Mouse (Mus musculus): ENCODE results near the gene Vmo1. TPM values are rescaled to one million over a fixed set of nuclear protein-coding genes. Genes with fewer than 3 reads are reported as not detected.
A peak's percentile ranks its signal among the peaks of the same experiment; 100 is the strongest.

Gene Vmo1
- total and polyA plus RNA-seq, 2 experiments = 3.9 to 5.5 TPM

GRCm38 (mm10) chr11:70465824-70466223 is 48.6 kb downstream of the Vmo1 start:
- Histone ChIP-seq H3K9ac (ENCODE audit: low read depth, low read length) (peak overlapping the region; percentile 55), H3K36me3 (ENCODE audit: control insufficient read depth, insufficient read depth, low read length) (no peaks in the 10 kb centered on the region), H3K4me3 (ENCODE audit: insufficient read depth, low read depth, low read length) (peak overlapping the region; percentile 37; the same call in 1 of the 2 replicates), H3K4me1 (ENCODE audit: control insufficient read depth, insufficient read depth, low read length) (peaks cover 4% of the 10 kb centered on the region), H3K79me2 (ENCODE audit: control insufficient read depth, insufficient read depth, low read length) (no peaks in the 10 kb centered on the region), H3K27ac (replicated peaks; ENCODE audit: insufficient read depth, low read depth, low read length) (no peak overlapping the region), H3K27me3 (ENCODE audit: control insufficient read depth, insufficient read depth, low read length) (no peaks in the 10 kb centered on the region)
- no peak for DNase-seq (ENCODE audit: extremely low read depth, low read depth, low spot score)
- no peak for TF ChIP-seq POLR2A (IDR thresholded peaks at IDR 0.05; ENCODE audit: extremely low read depth, insufficient read depth, low read length)
- TF ChIP-seq CTCF (IDR thresholded peaks at IDR 0.05; ENCODE audit: low read depth, low read length) = no peak
- WGBS = 29% methylated on average over 23 of the region's 23 CpGs

GRCm38 (mm10) chr11:70465211-70465610 is 49.2 kb downstream of the Vmo1 start:
- no peaks in the 10 kb centered on the region for H3K36me3 ChIP-seq (ENCODE audit: control insufficient read depth, insufficient read depth, low read length)
- peaks cover 4% of the 10 kb centered on the region for H3K4me1 ChIP-seq (ENCODE audit: control insufficient read depth, insufficient read depth, low read length)
- H3K4me3 ChIP-seq (ENCODE audit: insufficient read depth, low read depth, low read length) = no peak overlapping the region
- H3K79me2 ChIP-seq (ENCODE audit: control insufficient read depth, insufficient read depth, low read length) = no peaks in the 10 kb centered on the region
- 61% methylated on average over 16 of the region's 16 CpGs for WGBS
- H3K9ac ChIP-seq (ENCODE audit: low read depth, low read length) = no peak overlapping the region
- TF ChIP-seq CTCF (IDR thresholded peaks at IDR 0.05; ENCODE audit: low read depth, low read length) (no peak), POLR2A (IDR thresholded peaks at IDR 0.05; ENCODE audit: extremely low read depth, insufficient read depth, low read length) (no peak)
- DNase-seq (ENCODE audit: extremely low read depth, low read depth, low spot score) = no peak
- no peak overlapping the region for H3K27ac ChIP-seq (replicated peaks; ENCODE audit: insufficient read depth, low read depth, low read length)
- H3K27me3 ChIP-seq (ENCODE audit: control insufficient read depth, insufficient read depth, low read length) = no peaks in the 10 kb centered on the region

- Histone ChIP-seq H3K9ac (ENCODE audit: low read depth, low read length) (no peak overlapping the region), H3K4me3 (ENCODE audit: insufficient read depth, low read depth, low read length) (no peak overlapping the region), H3K79me2 (ENCODE audit: control insufficient read depth, insufficient read depth, low read length) (no peaks in the 10 kb centered on the region), H3K4me1 (ENCODE audit: control insufficient read depth, insufficient read depth, low read length) (peaks cover 3% of the 10 kb centered on the region), H3K27me3 (ENCODE audit: control insufficient read depth, insufficient read depth, low read length) (no peaks in the 10 kb centered on the region), H3K36me3 (ENCODE audit: control insufficient read depth, insufficient read depth, low read length) (no peaks in the 10 kb centered on the region), H3K27ac (replicated peaks; ENCODE audit: insufficient read depth, low read depth, low read length) (no peak overlapping the region)
- 88% methylated on average over 5 of the region's 5 CpGs for WGBS
- DNase-seq (ENCODE audit: extremely low read depth, low read depth, low spot score) = no peak
- TF ChIP-seq POLR2A (IDR thresholded peaks at IDR 0.05; ENCODE audit: extremely low read depth, insufficient read depth, low read length) (no peak), CTCF (IDR thresholded peaks at IDR 0.05; ENCODE audit: low read depth, low read length) (no peak)
These were observed 50.4 kb downstream of the Vmo1 start for GRCm38 (mm10) chr11:70463970-70464369.

Other genes starting within 250 kb of the Vmo1 start
- gene Alox12e, start 192.0 kb downstream of the Vmo1 start, total RNA-seq (2014; rRNA removed) = not detected in 2 replicates
- gene Alox12e, start 192.0 kb downstream of the Vmo1 start, polyA plus RNA-seq (2012; rRNA removed) = not detected in 2 replicates
- gene Alox15, start 162.6 kb downstream of the Vmo1 start, total RNA-seq (2014; rRNA removed) = 0.07 and 0.09 TPM in 2 replicates
- 0.10 TPM in 1 of 2 replicates, not detected in the other for gene Alox15, start 162.6 kb downstream of the Vmo1 start, polyA plus RNA-seq (2012; rRNA removed)
- 3.1 and 3.3 TPM in 2 replicates for gene Pelp1, start 104.6 kb downstream of the Vmo1 start, total RNA-seq (2014; rRNA removed)
- 7.7 and 7.9 TPM in 2 replicates for gene Pelp1, start 104.6 kb downstream of the Vmo1 start, polyA plus RNA-seq (2012; rRNA removed)
- 9.5 and 11.5 TPM in 2 replicates for gene Arrb2, start 82.0 kb downstream of the Vmo1 start, total RNA-seq (2014; rRNA removed)
- 14.7 and 22.2 TPM in 2 replicates for gene Arrb2, start 82.0 kb downstream of the Vmo1 start, polyA plus RNA-seq (2012; rRNA removed)
- gene Med11, start 62.7 kb downstream of the Vmo1 start, total RNA-seq (2014; rRNA removed) = 11.2 and 13.3 TPM in 2 replicates
- 9.4 and 10.4 TPM in 2 replicates for gene Med11, start 62.7 kb downstream of the Vmo1 start, polyA plus RNA-seq (2012; rRNA removed)
- gene Zmynd15, start 55.2 kb downstream of the Vmo1 start, total RNA-seq (2014; rRNA removed) = 0.74 and 1.5 TPM in 2 replicates
- 2.1 and 4.4 TPM in 2 replicates for gene Zmynd15, start 55.2 kb downstream of the Vmo1 start, polyA plus RNA-seq (2012; rRNA removed)
- gene Cxcl16, start 54.6 kb downstream of the Vmo1 start, total RNA-seq (2014; rRNA removed) = 5.7 and 10.2 TPM in 2 replicates
- 7.2 and 10.2 TPM in 2 replicates for gene Cxcl16, start 54.6 kb downstream of the Vmo1 start, polyA plus RNA-seq (2012; rRNA removed)
- not detected in 2 replicates for gene Tm4sf5, start 9.4 kb downstream of the Vmo1 start, total RNA-seq (2014; rRNA removed)
- gene Tm4sf5, start 9.4 kb downstream of the Vmo1 start, polyA plus RNA-seq (2012; rRNA removed) = not detected in 2 replicates
- 74.9 and 91.6 TPM in 2 replicates for gene Gltpd2, start 4.6 kb upstream of the Vmo1 start, total RNA-seq (2014; rRNA removed)
- gene Gltpd2, start 4.6 kb upstream of the Vmo1 start, polyA plus RNA-seq (2012; rRNA removed) = 276 and 320 TPM in 2 replicates
- gene Psmb6, start 10.8 kb upstream of the Vmo1 start, total RNA-seq (2014; rRNA removed) = 291 and 298 TPM in 2 replicates
- gene Psmb6, start 10.8 kb upstream of the Vmo1 start, polyA plus RNA-seq (2012; rRNA removed) = 312 and 336 TPM in 2 replicates
- gene Gm40193, start 18.3 kb upstream of the Vmo1 start, total RNA-seq (2014; rRNA removed) = not detected in 2 replicates
- not detected in 2 replicates for gene Gm40193, start 18.3 kb upstream of the Vmo1 start, polyA plus RNA-seq (2012; rRNA removed)
- gene Pld2, start 25.4 kb upstream of the Vmo1 start, total RNA-seq (2014; rRNA removed) = 3.3 and 3.8 TPM in 2 replicates
- 6.4 and 9.5 TPM in 2 replicates for gene Pld2, start 25.4 kb upstream of the Vmo1 start, polyA plus RNA-seq (2012; rRNA removed)
- 11.0 and 14.4 TPM in 2 replicates for gene Mink1, start 48.3 kb upstream of the Vmo1 start, total RNA-seq (2014; rRNA removed)
- 38.4 and 51.4 TPM in 2 replicates for gene Mink1, start 48.3 kb upstream of the Vmo1 start, polyA plus RNA-seq (2012; rRNA removed)
- not detected in 2 replicates for gene 4930544D05Rik, start 101.2 kb upstream of the Vmo1 start, total RNA-seq (2014; rRNA removed)
- gene 4930544D05Rik, start 101.2 kb upstream of the Vmo1 start, polyA plus RNA-seq (2012; rRNA removed) = not detected in 2 replicates
- gene Chrne, start 104.6 kb upstream of the Vmo1 start, total RNA-seq (2014; rRNA removed) = 0.07 and 0.09 TPM in 2 replicates
- 1.1 and 1.3 TPM in 2 replicates for gene Chrne, start 104.6 kb upstream of the Vmo1 start, polyA plus RNA-seq (2012; rRNA removed)
- 0.07 TPM in 1 of 2 replicates, not detected in the other for gene Gp1ba, start 124.5 kb upstream of the Vmo1 start, total RNA-seq (2014; rRNA removed)
- 0.09 TPM in 1 of 2 replicates, not detected in the other for gene Gp1ba, start 124.5 kb upstream of the Vmo1 start, polyA plus RNA-seq (2012; rRNA removed)
- 34.3 and 37.7 TPM in 2 replicates for gene Rnf167, start 132.6 kb upstream of the Vmo1 start, total RNA-seq (2014; rRNA removed)
- 68.4 and 75.4 TPM in 2 replicates for gene Rnf167, start 132.6 kb upstream of the Vmo1 start, polyA plus RNA-seq (2012; rRNA removed)
- 108 and 109 TPM in 2 replicates for gene Slc25a11, start 132.9 kb upstream of the Vmo1 start, total RNA-seq (2014; rRNA removed)
- gene Slc25a11, start 132.9 kb upstream of the Vmo1 start, polyA plus RNA-seq (2012; rRNA removed) = 113 and 118 TPM in 2 replicates
- gene Pfn1, start 140.0 kb upstream of the Vmo1 start, total RNA-seq (2014; rRNA removed) = 132 and 210 TPM in 2 replicates
- 583 and 713 TPM in 2 replicates for gene Pfn1, start 140.0 kb upstream of the Vmo1 start, polyA plus RNA-seq (2012; rRNA removed)
- 3.0 and 3.3 TPM in 2 replicates for gene Eno3, start 142.6 kb upstream of the Vmo1 start, total RNA-seq (2014; rRNA removed)
- 4.0 and 4.5 TPM in 2 replicates for gene Eno3, start 142.6 kb upstream of the Vmo1 start, polyA plus RNA-seq (2012; rRNA removed)
- gene Spag7, start 154.8 kb upstream of the Vmo1 start, total RNA-seq (2014; rRNA removed) = 29.4 and 31.6 TPM in 2 replicates
- 21.0 and 24.0 TPM in 2 replicates for gene Spag7, start 154.8 kb upstream of the Vmo1 start, polyA plus RNA-seq (2012; rRNA removed)
- gene Camta2, start 173.5 kb upstream of the Vmo1 start, total RNA-seq (2014; rRNA removed) = 2.3 and 3.0 TPM in 2 replicates
- gene Camta2, start 173.5 kb upstream of the Vmo1 start, polyA plus RNA-seq (2012; rRNA removed) = 14.7 and 16.9 TPM in 2 replicates
- 14.1 and 18.4 TPM in 2 replicates for gene Inca1, start 185.5 kb upstream of the Vmo1 start, total RNA-seq (2014; rRNA removed)
- 19.5 and 29.9 TPM in 2 replicates for gene Inca1, start 185.5 kb upstream of the Vmo1 start, polyA plus RNA-seq (2012; rRNA removed)
- 50.8 and 60.9 TPM in 2 replicates for gene Kif1c, start 185.9 kb upstream of the Vmo1 start, total RNA-seq (2014; rRNA removed)
- gene Kif1c, start 185.9 kb upstream of the Vmo1 start, polyA plus RNA-seq (2012; rRNA removed) = 75.6 and 93.7 TPM in 2 replicates
- gene Zfp3, start 249.6 kb upstream of the Vmo1 start, total RNA-seq (2014; rRNA removed) = 1.8 and 1.9 TPM in 2 replicates
- 0.47 and 0.87 TPM in 2 replicates for gene Zfp3, start 249.6 kb upstream of the Vmo1 start, polyA plus RNA-seq (2012; rRNA removed)

All from liver, adult 2 months (tissue).